Mouse (Mus musculus): ENCODE results near the gene Thumpd1.
"Not testable (repeated sequence)": the region's sequence is repeated elsewhere in the genome, so short reads cannot be mapped to it uniquely, and the experiment has no call there.

Gene Thumpd1

DNA sequence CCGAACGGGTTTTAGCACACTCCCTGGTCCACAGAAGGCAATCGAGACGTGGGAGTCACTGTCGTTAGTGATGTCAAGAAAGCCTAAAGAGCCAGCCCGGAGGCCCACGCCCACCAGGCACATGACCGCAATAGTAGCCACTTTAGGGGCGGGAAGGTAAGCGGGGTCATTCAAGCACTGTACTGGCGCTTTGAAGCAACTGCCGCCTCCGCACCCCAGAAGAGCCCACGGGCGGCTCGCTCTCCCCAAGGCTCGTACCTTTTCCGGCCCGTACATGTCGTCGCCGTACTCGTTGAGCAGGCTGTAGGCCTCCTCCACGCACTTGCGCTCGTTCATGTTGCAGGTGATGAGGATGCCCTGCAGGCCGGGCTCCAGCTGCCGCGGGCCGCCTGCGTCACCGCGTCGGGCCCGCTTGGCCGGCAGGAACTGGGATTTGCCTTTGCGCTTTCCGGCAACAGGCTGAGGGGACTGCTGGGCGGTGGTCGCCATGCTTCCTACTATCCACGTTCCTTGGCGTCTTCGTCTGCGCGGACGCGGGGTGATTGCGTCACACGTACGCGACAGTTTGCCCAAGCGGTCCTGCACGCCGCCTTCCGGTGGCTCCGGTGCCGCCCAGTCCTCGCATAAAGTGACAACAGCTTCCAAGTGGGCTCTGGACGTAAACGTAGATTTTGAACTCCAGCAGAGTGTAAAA, at the start of gene Thumpd1:
TSS of gene Thumpd1 (minus strand) at position 546 of the 694 bp plus-strand sequence.
- in situ Hi-C loops (cut with MboI; ENCODE audit: low pct_unique_long_range_greater_than_20kb in 1 of 2, low sequenced_read_pairs in 2 of 2, unreplicated experiment in 1 of 2) = no loop called here

DNA sequence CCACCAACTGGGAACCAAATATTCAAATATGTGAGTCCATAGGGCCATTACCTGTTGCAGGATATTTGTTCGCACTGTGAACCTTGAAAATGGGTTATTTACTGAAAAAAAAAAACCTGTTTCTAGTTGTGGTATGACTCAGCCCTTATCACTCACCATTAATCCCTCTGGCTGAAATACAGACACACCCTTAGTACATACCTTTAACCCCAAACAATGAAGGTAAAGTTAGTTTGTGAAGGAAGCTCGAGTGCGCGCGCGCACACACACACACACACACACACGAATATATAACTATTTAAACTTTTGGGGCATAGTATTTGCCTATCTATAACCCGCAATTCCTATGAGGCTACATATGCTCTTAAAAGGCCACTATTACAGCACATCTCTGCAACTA, 49.3 kb upstream of the Thumpd1 start:
- in situ Hi-C loops (cut with MboI; ENCODE audit: low pct_unique_long_range_greater_than_20kb in 1 of 2, low sequenced_read_pairs in 2 of 2, unreplicated experiment in 1 of 2) = no loop called here

DNA sequence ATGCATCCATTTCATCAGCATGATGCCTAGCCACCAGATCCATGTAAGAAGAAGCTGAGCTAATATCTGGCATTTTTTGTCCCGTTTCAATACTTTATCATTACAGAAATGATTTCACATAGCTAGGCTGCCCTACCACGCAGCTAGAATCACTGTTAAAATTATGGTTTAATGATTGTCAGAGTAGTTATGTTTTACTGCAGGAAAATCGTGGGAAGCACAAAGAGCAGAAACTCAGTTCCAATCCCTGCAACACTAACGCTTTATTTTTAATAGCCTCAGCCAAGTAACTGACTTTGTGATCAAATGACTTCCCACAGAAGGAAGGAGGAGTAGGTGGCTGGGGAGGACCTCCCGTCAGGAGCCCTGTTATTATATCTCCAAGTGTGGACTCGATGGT, 46.4 kb upstream of the Thumpd1 start:
- in situ Hi-C loops (cut with MboI; ENCODE audit: low pct_unique_long_range_greater_than_20kb in 1 of 2, low sequenced_read_pairs in 2 of 2, unreplicated experiment in 1 of 2) = no loop called here

GRCm38 (mm10) chr7:119764377-119764776, 43.8 kb upstream of the Thumpd1 start:
- in situ Hi-C loops (cut with MboI; ENCODE audit: low pct_unique_long_range_greater_than_20kb in 1 of 2, low sequenced_read_pairs in 2 of 2, unreplicated experiment in 1 of 2) = no loop called here

- in situ Hi-C loops (cut with MboI; ENCODE audit: low pct_unique_long_range_greater_than_20kb in 1 of 2, low sequenced_read_pairs in 2 of 2, unreplicated experiment in 1 of 2) = no loop called here
These were observed 41.6 kb upstream of the Thumpd1 start for GRCm38 (mm10) chr7:119762166-119762697.

- in situ Hi-C loops (cut with MboI; ENCODE audit: low pct_unique_long_range_greater_than_20kb in 1 of 2, low sequenced_read_pairs in 2 of 2, unreplicated experiment in 1 of 2) = no loop called here
These were observed 39.9 kb upstream of the Thumpd1 start, which contains the start of gene Acsm3 for GRCm38 (mm10) chr7:119760527-119760951. Acsm3 (plus strand) TSS chr7:119760923.

DNA sequence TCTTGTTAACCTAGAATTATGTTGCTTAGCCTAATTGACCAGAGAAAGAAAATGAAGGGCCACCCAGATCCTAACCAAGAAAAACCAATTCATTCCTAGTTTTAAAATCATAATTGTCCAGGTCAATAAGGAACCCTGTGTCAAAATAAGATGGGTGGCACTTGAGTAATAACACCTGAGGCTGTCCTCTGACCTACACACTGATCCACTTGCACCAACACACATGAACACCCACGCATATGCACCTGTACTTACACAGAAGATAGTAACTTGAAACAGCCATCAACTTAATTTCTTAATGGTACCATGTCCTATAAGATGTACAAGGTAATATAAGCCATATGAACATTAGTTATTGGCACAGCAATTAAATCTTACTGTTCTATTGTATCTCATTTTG, 33.1 kb upstream of the Thumpd1 start:
- in situ Hi-C loops (cut with MboI; ENCODE audit: low pct_unique_long_range_greater_than_20kb in 1 of 2, low sequenced_read_pairs in 2 of 2, unreplicated experiment in 1 of 2) = no loop called here

GRCm38 (mm10) chr7:119749942-119750341, 29.3 kb upstream of the Thumpd1 start:
- in situ Hi-C loops (cut with MboI; ENCODE audit: low pct_unique_long_range_greater_than_20kb in 1 of 2, low sequenced_read_pairs in 2 of 2, unreplicated experiment in 1 of 2) = no loop called here

- in situ Hi-C loops (cut with MboI; ENCODE audit: low pct_unique_long_range_greater_than_20kb in 1 of 2, low sequenced_read_pairs in 2 of 2, unreplicated experiment in 1 of 2) = no loop called here
These were observed 28.2 kb upstream of the Thumpd1 start for GRCm38 (mm10) chr7:119748761-119749160.

GRCm38 (mm10) chr7:119745869-119746268, 25.3 kb upstream of the Thumpd1 start:
- in situ Hi-C loops (cut with MboI; ENCODE audit: low pct_unique_long_range_greater_than_20kb in 1 of 2, low sequenced_read_pairs in 2 of 2, unreplicated experiment in 1 of 2) = no loop called here

DNA sequence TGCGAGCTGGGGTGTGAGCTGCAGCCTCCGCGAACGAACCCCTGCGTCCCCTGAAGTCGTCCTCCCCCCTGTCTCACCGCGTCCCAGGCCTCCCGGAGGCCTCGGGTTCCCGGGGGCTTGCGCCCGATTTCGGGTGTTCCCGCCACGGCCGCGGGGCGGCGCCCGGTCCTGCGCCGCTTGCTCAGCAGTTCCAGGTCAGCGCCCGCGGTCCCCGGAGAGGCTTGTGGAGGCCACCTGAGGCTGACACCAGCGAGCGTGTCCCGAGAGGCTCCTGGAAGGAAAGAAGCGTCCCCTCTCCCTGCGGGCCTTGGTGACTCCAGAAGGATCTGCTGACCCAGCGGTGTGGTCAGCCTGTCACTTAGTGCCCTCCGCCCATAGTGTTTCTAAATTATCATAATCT, 23.7 kb upstream of the Thumpd1 start:
- in situ Hi-C loops (cut with MboI; ENCODE audit: low pct_unique_long_range_greater_than_20kb in 1 of 2, low sequenced_read_pairs in 2 of 2, unreplicated experiment in 1 of 2) = no loop called here

DNA sequence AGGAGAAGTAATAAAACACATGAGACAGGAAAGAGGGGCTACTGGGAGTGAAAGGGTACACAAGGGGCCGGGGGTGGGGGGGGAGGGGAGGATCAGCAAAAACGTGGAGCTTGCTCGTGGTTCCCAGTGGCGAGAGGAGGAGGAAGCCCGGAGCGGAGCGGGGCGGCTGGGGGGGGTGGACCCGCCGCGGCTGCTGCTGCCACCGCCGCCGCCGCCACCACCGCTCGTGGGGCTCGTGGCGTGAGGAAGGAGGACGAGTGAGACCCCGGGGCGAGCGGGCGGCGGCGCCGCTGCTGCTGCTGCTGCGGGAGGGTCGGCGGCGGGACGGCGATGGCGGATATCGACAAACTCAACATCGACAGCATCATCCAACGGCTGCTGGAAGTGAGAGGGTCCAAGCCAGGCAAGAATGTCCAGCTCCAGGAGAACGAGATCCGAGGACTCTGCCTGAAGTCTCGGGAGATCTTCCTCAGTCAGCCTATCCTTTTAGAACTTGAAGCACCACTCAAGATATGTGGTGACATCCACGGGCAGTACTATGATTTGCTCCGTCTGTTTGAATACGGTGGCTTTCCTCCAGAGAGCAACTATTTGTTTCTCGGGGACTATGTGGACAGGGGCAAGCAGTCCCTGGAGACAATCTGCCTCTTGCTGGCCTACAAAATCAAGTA, 19.3 kb upstream of the Thumpd1 start:
- in situ Hi-C loops (cut with MboI; ENCODE audit: low pct_unique_long_range_greater_than_20kb in 1 of 2, low sequenced_read_pairs in 2 of 2, unreplicated experiment in 1 of 2) = not testable (repeated sequence)

DNA sequence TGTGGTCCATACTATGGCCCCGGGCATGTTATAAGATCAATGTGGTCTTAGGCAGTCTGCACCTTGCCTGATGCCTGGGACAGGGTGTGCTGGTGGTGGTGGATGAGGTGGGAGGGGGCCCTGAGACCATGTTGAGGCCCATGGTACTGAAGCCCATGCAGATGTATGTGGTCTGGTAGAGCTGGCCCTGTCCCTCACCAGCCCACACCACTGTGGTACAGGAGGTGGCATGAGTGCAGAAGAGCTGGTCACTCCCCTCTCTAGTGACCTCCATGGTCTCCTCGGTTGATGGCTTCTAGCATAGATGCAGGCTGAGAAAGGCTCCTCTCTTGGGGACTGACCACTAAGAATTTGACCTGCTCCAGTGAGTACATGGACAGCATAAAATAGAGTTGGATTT, 18.3 kb upstream of the Thumpd1 start:
- in situ Hi-C loops (cut with MboI; ENCODE audit: low pct_unique_long_range_greater_than_20kb in 1 of 2, low sequenced_read_pairs in 2 of 2, unreplicated experiment in 1 of 2) = no loop called here

DNA sequence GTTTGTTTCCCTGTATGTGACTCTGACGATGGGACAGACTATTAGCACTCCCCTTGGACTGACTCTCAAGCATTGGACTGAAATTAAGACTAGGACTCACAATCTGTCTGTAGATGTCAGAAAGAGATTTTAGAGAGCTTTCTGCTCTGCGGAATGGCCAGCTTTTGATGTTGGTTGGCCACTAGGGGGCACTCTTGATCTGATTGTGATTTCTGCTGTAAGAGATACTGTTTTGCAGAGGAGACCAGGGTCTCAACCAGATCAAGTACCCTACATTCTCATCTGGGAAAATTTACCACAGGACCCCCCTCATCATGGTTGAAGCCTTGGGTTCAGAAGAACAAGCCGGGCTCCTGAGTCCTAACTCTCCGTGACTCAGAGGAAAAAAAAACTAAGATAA, 10.7 kb upstream of the Thumpd1 start:
- in situ Hi-C loops (cut with MboI; ENCODE audit: low pct_unique_long_range_greater_than_20kb in 1 of 2, low sequenced_read_pairs in 2 of 2, unreplicated experiment in 1 of 2) = not testable (repeated sequence)

- in situ Hi-C loops (cut with MboI; ENCODE audit: low pct_unique_long_range_greater_than_20kb in 1 of 2, low sequenced_read_pairs in 2 of 2, unreplicated experiment in 1 of 2) = no loop called here
These were observed 7.0 kb upstream of the Thumpd1 start for GRCm38 (mm10) chr7:119727621-119728020.

DNA sequence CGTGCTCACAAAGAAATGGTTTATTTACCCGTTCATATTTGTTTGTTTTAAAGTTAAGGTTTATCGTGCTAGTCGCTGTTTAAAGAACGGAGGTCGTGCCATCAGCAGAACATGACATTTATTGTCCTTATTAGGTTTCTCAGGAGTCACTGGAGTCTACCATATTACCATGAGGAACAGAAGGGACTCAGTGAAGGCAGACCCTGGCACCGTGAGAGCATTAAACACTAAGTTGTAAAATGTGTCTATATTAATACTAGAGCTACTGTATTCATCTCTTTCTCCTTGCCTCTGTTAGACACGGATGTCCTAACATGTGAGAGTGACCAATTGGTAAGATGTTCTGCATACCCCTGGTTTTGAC, 331 bp upstream of the Thumpd1 start:
- in situ Hi-C loops (cut with MboI; ENCODE audit: low pct_unique_long_range_greater_than_20kb in 1 of 2, low sequenced_read_pairs in 2 of 2, unreplicated experiment in 1 of 2) = no loop called here

DNA sequence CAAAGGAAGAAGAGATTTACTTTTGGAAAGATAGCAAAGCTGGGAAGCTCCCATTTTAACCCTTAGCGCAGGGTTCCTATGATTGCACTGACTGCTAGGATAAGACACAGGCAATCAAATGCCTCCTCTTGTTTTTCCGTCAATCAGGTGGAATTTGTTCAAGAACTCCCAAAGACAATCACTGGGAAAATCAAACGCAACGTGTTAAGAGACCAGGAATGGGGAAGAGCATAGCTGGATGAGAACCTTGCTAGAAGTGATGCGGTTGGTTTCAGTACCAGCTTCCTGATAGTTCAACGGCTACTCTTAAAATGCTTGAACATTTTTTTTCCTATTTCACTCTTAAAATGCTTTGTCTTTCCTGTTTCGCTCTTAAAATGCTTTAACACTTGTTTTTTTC, 6.5 kb downstream of the Thumpd1 start:
- in situ Hi-C loops (cut with MboI; ENCODE audit: low pct_unique_long_range_greater_than_20kb in 1 of 2, low sequenced_read_pairs in 2 of 2, unreplicated experiment in 1 of 2) = no loop called here

DNA sequence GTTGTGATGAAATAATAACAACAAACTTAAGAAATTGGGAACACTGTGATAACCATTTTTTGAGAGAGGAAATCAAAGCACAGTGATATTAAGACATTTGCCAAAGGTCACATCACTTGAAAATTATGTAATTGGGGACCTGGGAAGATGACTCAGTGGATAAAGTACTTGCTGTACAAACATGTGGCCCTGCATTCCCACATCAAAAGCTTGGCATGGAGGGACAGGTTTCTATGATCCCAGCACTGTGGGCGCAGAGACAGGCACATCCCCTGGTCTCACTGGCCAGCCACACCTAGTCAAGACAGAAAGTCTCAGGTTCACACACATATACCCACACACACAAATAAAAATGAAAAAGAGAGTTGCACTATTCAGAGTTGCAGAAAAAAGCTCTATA, 25.7 kb downstream of the Thumpd1 start:
- in situ Hi-C loops (cut with MboI; ENCODE audit: low pct_unique_long_range_greater_than_20kb in 1 of 2, low sequenced_read_pairs in 2 of 2, unreplicated experiment in 1 of 2) = no loop called here

DNA sequence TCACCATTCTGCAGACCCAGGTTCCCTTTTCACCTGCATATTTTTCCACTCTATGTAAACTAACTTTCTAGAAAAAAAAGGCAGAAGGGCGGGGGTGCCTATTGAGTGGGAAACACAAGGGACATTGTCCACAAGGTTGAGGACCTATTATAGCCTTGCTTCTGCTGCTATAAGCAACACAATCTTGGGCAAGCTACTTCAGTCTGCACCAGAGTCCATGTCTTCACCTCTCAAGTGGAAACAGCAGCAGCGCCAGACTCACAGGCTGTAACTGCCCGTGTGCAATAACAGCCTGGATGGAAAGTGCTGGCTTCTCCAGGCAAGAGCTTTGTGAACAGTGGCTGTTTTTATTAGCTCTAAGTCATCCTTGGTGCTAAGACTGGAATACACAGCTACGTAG, 28.3 kb downstream of the Thumpd1 start:
- in situ Hi-C loops (cut with MboI; ENCODE audit: low pct_unique_long_range_greater_than_20kb in 1 of 2, low sequenced_read_pairs in 2 of 2, unreplicated experiment in 1 of 2) = no loop called here

DNA sequence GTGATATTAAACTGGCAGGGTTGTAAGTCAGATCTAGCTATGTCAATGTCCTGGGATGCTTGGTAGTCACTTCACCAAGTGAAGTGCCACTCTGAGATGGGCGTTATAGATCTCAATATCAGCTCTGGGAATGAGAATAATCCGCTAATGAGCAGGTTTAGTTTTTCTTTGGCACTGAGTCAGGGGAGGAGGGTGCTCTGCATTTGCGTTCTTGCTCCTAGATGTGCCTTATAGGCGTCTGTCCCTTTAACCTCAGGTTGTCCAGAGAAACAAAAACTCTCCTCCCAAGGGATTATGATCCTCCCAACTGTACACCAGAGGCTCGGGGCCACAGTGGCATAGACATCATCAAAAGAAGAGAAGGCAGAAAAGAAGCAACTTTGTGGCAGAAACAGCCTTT, 30.9 kb downstream of the Thumpd1 start, which contains the start of gene Acsm4:
TSS of gene Acsm4 (plus strand) at position 301 of the 400 bp plus-strand sequence.
- in situ Hi-C loops (cut with MboI; ENCODE audit: low pct_unique_long_range_greater_than_20kb in 1 of 2, low sequenced_read_pairs in 2 of 2, unreplicated experiment in 1 of 2) = no loop called here
